Mouse (Mus musculus) kidney, adult 2 months (tissue): ENCODE measurements around the gene Tnfrsf8. TPM values are rescaled to one million over a fixed set of nuclear protein-coding genes. Genes with fewer than 3 reads are reported as not detected.
"Not testable (repeated sequence)": the region's sequence is repeated elsewhere in the genome, so short reads cannot be mapped to it uniquely, and the experiment has no call there.

Experiments used
- DNase-seq: peaks from one replicate; pipeline ENCODE4 v3.0.0; 2021
- H3K27ac ChIP-seq: fragments of 200-500 bp; 2 replicates; pipeline ENCODE4 v1.5.1; 2012; ENCODE audit warnings: low read depth, low read length, control low read depth, inconsistent platforms; ENCODE audit not compliant: insufficient read depth
- H3K27me3 ChIP-seq: fragments of 200-500 bp; replicated peaks from 2 replicates; pipeline ENCODE4 v1.6.1; 2012; ENCODE audit warnings: mild to moderate bottlenecking, moderate library complexity, low read length, inconsistent platforms; ENCODE audit not compliant: control insufficient read depth, insufficient read depth
- H3K36me3 ChIP-seq: fragments of 200-500 bp; 2 replicates; pipeline ENCODE4 v1.6.1; 2012; ENCODE audit warnings: mild to moderate bottlenecking, moderate library complexity, low read length, inconsistent platforms; ENCODE audit not compliant: control insufficient read depth, insufficient read depth
- H3K4me1 ChIP-seq: fragments of 200-500 bp; 2 replicates; pipeline ENCODE4 v1.6.1; 2011; ENCODE audit warnings: low read length; ENCODE audit not compliant: control insufficient read depth, insufficient read depth
- H3K4me3 ChIP-seq: fragments of 200-500 bp; 2 replicates; pipeline ENCODE4 v1.5.1; 2011; ENCODE audit warnings: mild to moderate bottlenecking, low read depth, low read length, control low read depth; ENCODE audit not compliant: insufficient read depth
- CTCF ChIP-seq: fragments of 200-500 bp; conservative IDR thresholded peaks from 2 replicates; pipeline ENCODE4 v1.5.1; 2011; ENCODE audit warnings: low read depth, mild to moderate bottlenecking, control low read depth, low read length, moderate library complexity, mixed read lengths; ENCODE audit not compliant: insufficient read depth, insufficient read length
- POLR2A ChIP-seq: fragments of 200-500 bp; IDR thresholded peaks from one replicate; pipeline ENCODE4 v1.6.1; 2011; ENCODE audit warnings: low read depth, low read length, control low read depth
- WGBS: fragments of 180-500 bp; shearing (Covaris S2); methylation state at CpG from one replicate; pipeline ENCODE4 v1.1.7; 2018; 5-methylcytosine and 5-hydroxymethylcytosine counted together
- polyA plus RNA-seq: library from polyadenylated mRNA; depleted of rRNA; stranded (reverse); fragments of >200 nt; gene quantifications from 2 replicates; pipeline ENCODE4 v1.2.3, GENCODE M21; 2012; rRNA removed

Gene Tnfrsf8
- polyA plus RNA-seq = 0.03 and 0.11 TPM in 2 replicates

GRCm38 (mm10) chr4:145314836-145315467 is at the start of gene Tnfrsf8:
Gene Tnfrsf8 (minus strand): TSS chr4:145315164.
- no peak for TF ChIP-seq CTCF
- TF ChIP-seq POLR2A = no peak
- Histone ChIP-seq H3K27me3 (no peaks in the 10 kb centered on the region), H3K36me3 (no peaks in the 10 kb centered on the region), H3K4me3 (no peak within 1 kb of the TSS), H3K27ac (no peak within 1 kb of the TSS), H3K4me1 (no peaks in the 10 kb centered on the region)
- no peak for DNase-seq
- 5% methylated on average over 24 of the region's 24 CpGs for WGBS

- DNase-seq = not testable (repeated sequence)
Measured at GRCm38 (mm10) chr4:145361635-145362034, 46.7 kb upstream of the Tnfrsf8 start.

GRCm38 (mm10) chr4:145361065-145361464 is 46.1 kb upstream of the Tnfrsf8 start:
- Histone ChIP-seq H3K4me1 (no peaks in the 10 kb centered on the region), H3K36me3 (no peaks in the 10 kb centered on the region), H3K27me3 (0 out of 2 replicates have a peak, but pooled peaks cover 1% of the 10 kb centered on the region), H3K27ac (no peak overlapping the region), H3K4me3 (no peak overlapping the region)
- WGBS = 2% methylated on average over 12 of the region's 12 CpGs
- peak; percentile 19 for DNase-seq
- TF ChIP-seq POLR2A = no peak
- TF ChIP-seq CTCF = no peak

More at GRCm38 (mm10) chr4:145361635-145362034, 46.7 kb upstream of the Tnfrsf8 start:
- H3K27ac ChIP-seq, H3K27me3 ChIP-seq, H3K4me3 ChIP-seq, H3K36me3 ChIP-seq, H3K4me1 ChIP-seq: not testable (repeated sequence)

- Histone ChIP-seq H3K4me3 (no peak overlapping the region), H3K27ac (no peak overlapping the region), H3K4me1 (no peaks in the 10 kb centered on the region), H3K27me3 (0 out of 2 replicates have a peak, but pooled peaks cover 1% of the 10 kb centered on the region), H3K36me3 (no peaks in the 10 kb centered on the region)
- TF ChIP-seq POLR2A (no peak), CTCF (no peak)
- no peak for DNase-seq
- WGBS = 55% methylated on average over 1 of the region's 1 CpGs
Measured at GRCm38 (mm10) chr4:145360567-145360966, 45.6 kb upstream of the Tnfrsf8 start.

- Histone ChIP-seq H3K4me3 (no peak overlapping the region), H3K36me3 (no peaks in the 10 kb centered on the region), H3K4me1 (no peaks in the 10 kb centered on the region), H3K27ac (no peak overlapping the region), H3K27me3 (0 out of 2 replicates have a peak, but pooled peaks cover 1% of the 10 kb centered on the region)
- no peak for DNase-seq
- TF ChIP-seq CTCF (no peak), POLR2A (no peak)
Measured at GRCm38 (mm10) chr4:145356234-145356633, 41.3 kb upstream of the Tnfrsf8 start.

GRCm38 (mm10) chr4:145353855-145354254 is 38.9 kb upstream of the Tnfrsf8 start:
- no peaks in the 10 kb centered on the region for H3K27me3 ChIP-seq
- no peak overlapping the region for H3K27ac ChIP-seq
- no peak overlapping the region for H3K4me3 ChIP-seq
- H3K4me1 ChIP-seq = no peaks in the 10 kb centered on the region
- 23% methylated on average over 2 of the region's 2 CpGs for WGBS
- H3K36me3 ChIP-seq = no peaks in the 10 kb centered on the region
- TF ChIP-seq POLR2A (no peak), CTCF (no peak)
- no peak for DNase-seq

GRCm38 (mm10) chr4:145344948-145345347 is 30.0 kb upstream of the Tnfrsf8 start:
- Histone ChIP-seq H3K27me3 (no peaks in the 10 kb centered on the region), H3K4me3 (no peak overlapping the region)
- WGBS = 94% methylated on average over 1 of the region's 1 CpGs

More at GRCm38 (mm10) chr4:145344948-145345347, 30.0 kb upstream of the Tnfrsf8 start:
- no peaks in the 10 kb centered on the region for H3K36me3 ChIP-seq
- no peak for DNase-seq
- no peaks in the 10 kb centered on the region for H3K4me1 ChIP-seq
- TF ChIP-seq CTCF (no peak), POLR2A (no peak)
- no peak overlapping the region for H3K27ac ChIP-seq
